ENCODE assay signal across 20 mouse cellular contexts in the genomic region with DNA sequence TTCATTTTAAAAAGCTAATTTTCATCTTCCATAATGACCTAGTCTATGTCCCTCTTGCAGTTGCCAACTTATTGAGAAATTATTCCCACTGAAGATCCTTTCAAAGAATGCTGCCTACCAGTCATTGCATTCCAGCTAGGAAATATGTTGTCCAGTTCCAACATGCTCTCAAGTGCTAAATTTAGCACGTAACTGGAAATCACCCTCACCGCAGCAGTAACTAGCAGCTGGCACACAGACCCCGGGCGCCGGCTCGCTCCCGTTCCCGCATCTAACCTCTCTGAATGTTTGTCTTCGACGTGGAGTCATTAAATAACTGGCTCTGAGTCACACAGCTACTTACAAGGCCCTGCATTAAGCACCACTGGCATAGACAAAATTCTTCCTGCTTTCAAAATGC. TPM values are rescaled to one million over a fixed set of nuclear protein-coding genes. Genes with fewer than 3 reads are reported as not detected.
A peak's percentile ranks its signal among the peaks of the same experiment; 100 is the strongest.
DNase-seq lines count a peak whose midpoint lies in the region; ATAC-seq and TF ChIP-seq lines count a peak whose summit lies in the region.
"Had no signal": no experiment of that assay in that cellular context is flagged by ENCODE, and none has a peak within 500 bp of the region (broad histone marks: within the 10 kb centered on the region; RNA-seq: fewer than 3 reads in every experiment).

No protein-coding gene starts in this region.

- no peak for TF ChIP-seq CTCF in heart, postnatal 0 days (IDR thresholded peaks at IDR 0.05; ENCODE audit: low read depth)

- H3K27me3 ChIP-seq in heart, postnatal 0 days (ENCODE audit: control insufficient read depth, insufficient read depth, low read length) = no peaks in the 10 kb centered on the region
- no peaks in the 10 kb centered on the region for H3K27me3 ChIP-seq in hindbrain, embryonic 14.5 days (ENCODE audit: control insufficient read depth, insufficient read depth, low read length)
- H3K27me3 ChIP-seq: forebrain, embryonic 15.5 days; hindbrain, embryonic 13.5 days; intestine, embryonic 15.5 days; limb, embryonic 15.5 days; midbrain, embryonic 13.5 days; neural tube, embryonic 15.5 days had no signal

- H3K36me3 ChIP-seq in heart, postnatal 0 days (replicated peaks; ENCODE audit: control insufficient read depth, insufficient read depth, low read length) = no peaks in the 10 kb centered on the region
- H3K36me3 ChIP-seq in hindbrain, embryonic 14.5 days (replicated peaks; ENCODE audit: control insufficient read depth, insufficient read depth) = no peaks in the 10 kb centered on the region
- H3K36me3 ChIP-seq: forebrain, embryonic 15.5 days; hindbrain, embryonic 13.5 days; intestine, embryonic 15.5 days; limb, embryonic 15.5 days; midbrain, embryonic 13.5 days; neural tube, embryonic 15.5 days had no signal

- H3K27ac ChIP-seq in heart, postnatal 0 days (ENCODE audit: low read depth) = peak overlapping the region; percentile 66
- H3K27ac ChIP-seq in hindbrain, embryonic 14.5 days = no peak overlapping the region
- H3K27ac ChIP-seq: forebrain, embryonic 15.5 days; hindbrain, embryonic 13.5 days; intestine, embryonic 15.5 days; limb, embryonic 15.5 days; midbrain, embryonic 13.5 days; neural tube, embryonic 15.5 days had no signal

- H3K9ac ChIP-seq in heart, postnatal 0 days (replicated peaks; ENCODE audit: low read depth, low read length) = no peak overlapping the region
- no peak overlapping the region for H3K9ac ChIP-seq in hindbrain, embryonic 14.5 days
- H3K9ac ChIP-seq: forebrain, embryonic 15.5 days; hindbrain, embryonic 13.5 days; intestine, embryonic 15.5 days; limb, embryonic 15.5 days; midbrain, embryonic 13.5 days; neural tube, embryonic 15.5 days had no signal

- H3K4me1 ChIP-seq in heart, postnatal 0 days (ENCODE audit: control insufficient read depth, insufficient read depth) = no peaks in the 10 kb centered on the region
- H3K4me1 ChIP-seq in hindbrain, embryonic 14.5 days (replicated peaks; ENCODE audit: control insufficient read depth, insufficient read depth, low read length) = no peaks in the 10 kb centered on the region
- H3K4me1 ChIP-seq: hindbrain, embryonic 13.5 days; intestine, embryonic 15.5 days; limb, embryonic 15.5 days; midbrain, embryonic 13.5 days; neural tube, embryonic 15.5 days had no signal

- DNase-seq in heart, adult 11 months = peak; percentile 92
- DNase-seq in heart, adult 8-10 months (ENCODE audit: low spot score) = no peak
- DNase-seq in MN1 (ENCODE audit: low spot score) = peak; percentile 11
- peak; percentile 47 for DNase-seq in gonadal fat pad, adult 2 months (ENCODE audit: low read depth)
- peak; percentile 72 for DNase-seq in heart, postnatal 0 days (ENCODE audit: low spot score)
- no peak for DNase-seq in hindbrain, embryonic 14.5 days (ENCODE audit: low spot score)
- DNase-seq in ovary, postnatal 36 days (ENCODE audit: low spot score) = no peak
- DNase-seq: B cell, adult 2 months; cerebellum, postnatal 10 days; gastrocnemius, postnatal 36 days; kidney, postnatal 4 days; retina, postnatal 1 day; thymus, postnatal 4 days had no signal

- ATAC-seq in heart, postnatal 0 days (ENCODE audit: insufficient read depth, low read depth) = peak; percentile 79
- ATAC-seq in megakaryocyte, adult 5-6 weeks (ENCODE audit: poor library complexity, severe bottlenecking) = no peak
- no peak for ATAC-seq in hindbrain, embryonic 14.5 days (ENCODE audit: low FRiP score)
- ATAC-seq: forebrain, embryonic 15.5 days; intestine, embryonic 15.5 days; midbrain, embryonic 13.5 days had no signal

- 28% methylated on average over 10 of the region's 10 CpGs for WGBS in heart, postnatal 0 days
- WGBS in hindbrain, embryonic 14.5 days = 83% methylated on average over 10 of the region's 10 CpGs

- H3K9me3 ChIP-seq in heart, postnatal 0 days (replicated peaks; ENCODE audit: control insufficient read depth, low read length) = peaks cover 3% of the 10 kb centered on the region; the same call in 1 of the 2 replicates
- no peaks in the 10 kb centered on the region for H3K9me3 ChIP-seq in hindbrain, embryonic 14.5 days (ENCODE audit: control insufficient read depth, low read length)
- H3K9me3 ChIP-seq: forebrain, embryonic 15.5 days; intestine, embryonic 15.5 days; limb, embryonic 15.5 days; midbrain, embryonic 13.5 days; neural tube, embryonic 15.5 days had no signal

- H3K4me3 ChIP-seq in heart, postnatal 0 days (ENCODE audit: low read depth, low read length) = no peak overlapping the region
- H3K4me3 ChIP-seq in hindbrain, embryonic 14.5 days (replicated peaks; ENCODE audit: low read length) = no peak overlapping the region
- H3K4me3 ChIP-seq: forebrain, embryonic 15.5 days; hindbrain, embryonic 13.5 days; intestine, embryonic 15.5 days; limb, embryonic 15.5 days; midbrain, embryonic 13.5 days; neural tube, embryonic 15.5 days had no signal

- H3K4me2 ChIP-seq in heart, postnatal 0 days (ENCODE audit: low read depth, low read length) = no peak overlapping the region; the same call in 1 of the 2 replicates
- no peak overlapping the region for H3K4me2 ChIP-seq in hindbrain, embryonic 14.5 days (replicated peaks)
- H3K4me2 ChIP-seq: forebrain, embryonic 15.5 days; hindbrain, embryonic 13.5 days; intestine, embryonic 15.5 days; limb, embryonic 15.5 days; midbrain, embryonic 13.5 days; neural tube, embryonic 15.5 days had no signal

- no peak for TF ChIP-seq EP300 in heart, postnatal 0 days (IDR thresholded peaks at IDR 0.05; ENCODE audit: low read depth)

RNA-seq across cellular contexts. Expression of gene Upb1, which starts 22.2 kb away (rescaled TPM):
- 1 to 10 TPM in 1 of 4 experiments, under 1 TPM in 3; 0.53 to 1.0 (median 0.63) TPM for total RNA-seq in heart, adult 8-10 months (2022)
- 0.96 and 0.98 TPM in 2 replicates for polyA plus RNA-seq in gonadal fat pad, adult 2 months (2012; rRNA removed)
- total RNA-seq in heart, postnatal 0 days (2014; rRNA removed; ENCODE audit: low replicate concordance) = 0.66 TPM in 1 of 2 replicates, not detected in the other
- polyA plus RNA-seq in heart, postnatal 0 days (2015; fragmentation: Nextera tagmentation; extraction: Ambion mirVana) = 0.86 and 1.1 TPM in 2 replicates
- 14.7 and 18.1 TPM in 2 replicates for total RNA-seq in megakaryocyte, adult 5-6 weeks (2015)
- 31.7 and 33.3 TPM in 2 replicates for total RNA-seq in megakaryocyte, adult 5-6 weeks (2017)
- 0.55 and 0.97 TPM in 2 replicates for polyA plus RNA-seq in hindbrain, embryonic 14.5 days (2014; fragmentation: Nextera tagmentation; extraction: Ambion mirVana)
- total RNA-seq: gastrocnemius, postnatal 36 days had no signal
- polyA plus RNA-seq: midbrain, embryonic 13.5 days had no signal

Comparison
In these comparisons a context has a peak if more than half of its experiments do, and no peak if none do; other contexts are left out.
1. DNase-seq: peak in heart, adult 11 months (single experiment), MN1 (single experiment), gonadal fat pad, adult 2 months (single experiment) and heart, postnatal 0 days (single experiment); none in heart, adult 8-10 months (single experiment), hindbrain, embryonic 14.5 days (single experiment) and ovary, postnatal 36 days (single experiment).